Mouse (Mus musculus): Measurements from ENCODE around the gene Eva1b. TPM values are rescaled to one million over a fixed set of nuclear protein-coding genes. Genes with fewer than 3 reads are reported as not detected.

Eva1b gene
- polyA plus RNA-seq, 1 experiment from 2014 or later, result 19.2 TPM

GRCm38 (mm10) chr4:126197485-126197884, 49.9 kb downstream of the Eva1b start:
- Histone ChIP-seq H3K36me3 (replicated peaks; ENCODE audit: control insufficient read depth, insufficient read depth) (peaks cover 21% of the 10 kb centered on the region), H3K4me2 (replicated peaks) (no peak overlapping the region), H3K27ac (no peak overlapping the region), H3K4me1 (replicated peaks; ENCODE audit: control insufficient read depth, insufficient read depth, low read length) (peaks cover 23% of the 10 kb centered on the region), H3K9ac (no peak overlapping the region), H3K4me3 (replicated peaks; ENCODE audit: low read length) (no peak overlapping the region), H3K27me3 (ENCODE audit: control insufficient read depth, insufficient read depth, low read length) (no peaks in the 10 kb centered on the region), H3K9me3 (ENCODE audit: control insufficient read depth, low read length) (no peaks in the 10 kb centered on the region)
- DNase-seq (ENCODE audit: low spot score), result peak; percentile 32
- ATAC-seq (ENCODE audit: low FRiP score), result no peak
- WGBS, result 63% methylated on average over 3 of the region's 3 CpGs

Other genes with a start within 250 kb of the Eva1b start
- gene Csf3r, start 123.2 kb upstream of the Eva1b start, polyA plus RNA-seq (2014; fragmentation: Nextera tagmentation; extraction: Ambion mirVana), result 0.69 and 0.76 TPM in 2 replicates
- gene Mrps15, start 100.8 kb upstream of the Eva1b start, polyA plus RNA-seq (2014; fragmentation: Nextera tagmentation; extraction: Ambion mirVana), result 121 and 124 TPM in 2 replicates
- 39.5 and 40.7 TPM in 2 replicates for gene Oscp1, start 89.2 kb upstream of the Eva1b start, polyA plus RNA-seq (2014; fragmentation: Nextera tagmentation; extraction: Ambion mirVana)
- 49.1 and 51.2 TPM in 2 replicates for gene Lsm10, start 51.1 kb upstream of the Eva1b start, polyA plus RNA-seq (2014; fragmentation: Nextera tagmentation; extraction: Ambion mirVana)
- gene Stk40, start 43.8 kb upstream of the Eva1b start, polyA plus RNA-seq (2014; fragmentation: Nextera tagmentation; extraction: Ambion mirVana), result 24.2 and 25.2 TPM in 2 replicates
- gene Sh3d21, start 15.7 kb downstream of the Eva1b start, polyA plus RNA-seq (2014; fragmentation: Nextera tagmentation; extraction: Ambion mirVana), result 1.1 TPM in 2 replicates
- 127 and 139 TPM in 2 replicates for gene Thrap3, start 55.0 kb downstream of the Eva1b start, polyA plus RNA-seq (2014; fragmentation: Nextera tagmentation; extraction: Ambion mirVana)
- 84.2 and 90.0 TPM in 2 replicates for gene Map7d1, start 108.6 kb downstream of the Eva1b start, polyA plus RNA-seq (2014; fragmentation: Nextera tagmentation; extraction: Ambion mirVana)
- gene Trappc3, start 114.6 kb downstream of the Eva1b start, polyA plus RNA-seq (2014; fragmentation: Nextera tagmentation; extraction: Ambion mirVana), result 40.7 and 45.9 TPM in 2 replicates
- gene Col8a2, start 139.0 kb downstream of the Eva1b start, polyA plus RNA-seq (2014; fragmentation: Nextera tagmentation; extraction: Ambion mirVana), result 8.1 and 9.9 TPM in 2 replicates
- 56.4 and 57.9 TPM in 2 replicates for gene Adprhl2, start 174.0 kb downstream of the Eva1b start, polyA plus RNA-seq (2014; fragmentation: Nextera tagmentation; extraction: Ambion mirVana)
- 7.2 and 8.2 TPM in 2 replicates for gene Tekt2, start 177.9 kb downstream of the Eva1b start, polyA plus RNA-seq (2014; fragmentation: Nextera tagmentation; extraction: Ambion mirVana)